Mouse (Mus musculus): ENCODE measurements around the gene Ssbp2.

GRCm38 (mm10) chr13:91509467-91509866 is 49.4 kb downstream of the Ssbp2 start:
- no peak for TF ChIP-seq CTCF (IDR thresholded peaks at IDR 0.05; ENCODE audit: low read depth)
- TF ChIP-seq EP300 (IDR thresholded peaks at IDR 0.05; ENCODE audit: low read depth) = no peak
